Mouse (Mus musculus) ovary, adult 18-20 months (tissue): Measurements from ENCODE around the gene Camk1d.
"Not testable (repeated sequence)": the region's sequence is repeated elsewhere in the genome, so short reads cannot be mapped to it uniquely, and the experiment has no call there.

Source experiments
- DNase-seq: peaks from one replicate; pipeline ENCODE4 v3.0.0; 2022; ENCODE audit warnings: low spot score, mixed read lengths

The Camk1d gene

GRCm38 (mm10) chr2:5566611-5567010 lies 147.7 kb downstream of the Camk1d start:
- DNase-seq: no peak

GRCm38 (mm10) chr2:5563685-5564084 lies 150.6 kb downstream of the Camk1d start:
- DNase-seq: no peak

GRCm38 (mm10) chr2:5561446-5561845 lies 152.9 kb downstream of the Camk1d start:
- DNase-seq: no peak

GRCm38 (mm10) chr2:5553264-5553663 lies 161.1 kb downstream of the Camk1d start:
- no peak for DNase-seq

GRCm38 (mm10) chr2:5551758-5552255 lies 162.5 kb downstream of the Camk1d start:
- no peak for DNase-seq

GRCm38 (mm10) chr2:5549334-5549733 lies 165.0 kb downstream of the Camk1d start:
- DNase-seq: no peak

- no peak for DNase-seq
These were observed 165.4 kb downstream of the Camk1d start for GRCm38 (mm10) chr2:5548872-5549271.

GRCm38 (mm10) chr2:5540870-5541269 lies 173.4 kb downstream of the Camk1d start:
- no peak for DNase-seq

GRCm38 (mm10) chr2:5539894-5540293 lies 174.4 kb downstream of the Camk1d start:
- DNase-seq: not testable (repeated sequence)

GRCm38 (mm10) chr2:5533868-5534267 lies 180.4 kb downstream of the Camk1d start:
- no peak for DNase-seq

- no peak for DNase-seq
These were observed 184.3 kb downstream of the Camk1d start for GRCm38 (mm10) chr2:5529992-5530391.

GRCm38 (mm10) chr2:5519221-5519669 lies 195.1 kb downstream of the Camk1d start:
- no peak for DNase-seq

GRCm38 (mm10) chr2:5515106-5515505 lies 199.2 kb downstream of the Camk1d start:
- no peak for DNase-seq

GRCm38 (mm10) chr2:5514095-5514494 lies 200.2 kb downstream of the Camk1d start:
- no peak for DNase-seq

- DNase-seq: no peak
These were observed 200.7 kb downstream of the Camk1d start for GRCm38 (mm10) chr2:5513621-5514020.

GRCm38 (mm10) chr2:5510042-5510441 lies 204.3 kb downstream of the Camk1d start:
- no peak for DNase-seq

- no peak for DNase-seq
These were observed 214.7 kb downstream of the Camk1d start for GRCm38 (mm10) chr2:5499620-5500019.

- no peak for DNase-seq
These were observed 224.4 kb downstream of the Camk1d start for GRCm38 (mm10) chr2:5489916-5490315.

GRCm38 (mm10) chr2:5487344-5487743 lies 227.0 kb downstream of the Camk1d start:
- DNase-seq: no peak

- DNase-seq: no peak
These were observed 227.7 kb downstream of the Camk1d start for GRCm38 (mm10) chr2:5486663-5487062.

- no peak for DNase-seq
These were observed 228.5 kb downstream of the Camk1d start for GRCm38 (mm10) chr2:5485786-5486185.

GRCm38 (mm10) chr2:5479886-5480285 lies 234.4 kb downstream of the Camk1d start:
- DNase-seq: no peak

GRCm38 (mm10) chr2:5478709-5479108 lies 235.6 kb downstream of the Camk1d start:
- DNase-seq: no peak

GRCm38 (mm10) chr2:5478256-5478655 lies 236.1 kb downstream of the Camk1d start:
- DNase-seq: no peak

GRCm38 (mm10) chr2:5477525-5477924 lies 236.8 kb downstream of the Camk1d start:
- no peak for DNase-seq
